Mouse (Mus musculus): ENCODE measurements around the gene Cpped1.

GRCm38 (mm10) chr16:11782082-11782481 is 127.2 kb downstream of the Cpped1 start:
- no peak for TF ChIP-seq CTCF (IDR thresholded peaks at IDR 0.05; ENCODE audit: low read depth, low read length)
- no peak for TF ChIP-seq POLR2A (IDR thresholded peaks at IDR 0.05; ENCODE audit: extremely low read depth, insufficient read depth, low read length)
